Mouse (Mus musculus): ENCODE measurements around the gene Dusp5. TPM values are rescaled to one million over a fixed set of nuclear protein-coding genes. Genes with fewer than 3 reads are reported as not detected.

The Dusp5 gene
- polyA plus RNA-seq, 1 experiment from 2014 or later, result 5.9 TPM

- H3K9ac ChIP-seq, result no peak overlapping the region
- H3K36me3 ChIP-seq, result peaks cover 15% of the 10 kb centered on the region
- H3K4me3 ChIP-seq, result no peak overlapping the region
- H3K27me3 ChIP-seq (replicated peaks), result peaks cover 23% of the 10 kb centered on the region
- H3K27ac ChIP-seq, result no peak overlapping the region
- no peak overlapping the region for H3K4me2 ChIP-seq
- no peak for ATAC-seq
- 72% methylated on average over 7 of the region's 7 CpGs for WGBS (ENCODE audit: insufficient replicate concordance)
- no peaks in the 10 kb centered on the region for H3K9me3 ChIP-seq (replicated peaks)
- H3K4me1 ChIP-seq, result peaks cover 24% of the 10 kb centered on the region; the same call in 1 of the 2 replicates
Measured at GRCm38 (mm10) chr19:53534757-53535410, 6.0 kb downstream of the Dusp5 start.

- H3K4me1 ChIP-seq, result peaks cover 19% of the 10 kb centered on the region; the same call in 1 of the 2 replicates
- H3K4me3 ChIP-seq, result no peak overlapping the region
- no peaks in the 10 kb centered on the region for H3K9me3 ChIP-seq (replicated peaks)
- no peak for ATAC-seq
- no peak overlapping the region for H3K9ac ChIP-seq
- no peak overlapping the region for H3K27ac ChIP-seq
- 65% methylated on average over 6 of the region's 6 CpGs for WGBS (ENCODE audit: insufficient replicate concordance)
- peaks cover 17% of the 10 kb centered on the region for H3K36me3 ChIP-seq
- no peak overlapping the region for H3K4me2 ChIP-seq
- peaks cover 17% of the 10 kb centered on the region for H3K27me3 ChIP-seq (replicated peaks)
Measured at GRCm38 (mm10) chr19:53535421-53535820, 6.5 kb downstream of the Dusp5 start.

- Histone ChIP-seq H3K9ac (no peak overlapping the region), H3K4me1 (0 out of 2 replicates have a peak, but pooled peaks cover 12% of the 10 kb centered on the region), H3K27me3 (replicated peaks) (peaks cover 9% of the 10 kb centered on the region), H3K4me3 (no peak overlapping the region), H3K27ac (no peak overlapping the region), H3K9me3 (replicated peaks) (no peaks in the 10 kb centered on the region), H3K4me2 (no peak overlapping the region), H3K36me3 (peaks cover 25% of the 10 kb centered on the region)
- ATAC-seq, result no peak
- WGBS (ENCODE audit: insufficient replicate concordance), result 73% methylated on average over 6 of the region's 6 CpGs
Measured at GRCm38 (mm10) chr19:53536251-53536650, 7.3 kb downstream of the Dusp5 start.

GRCm38 (mm10) chr19:53536731-53537666 is 8.1 kb downstream of the Dusp5 start:
- no peak for ATAC-seq
- no peak overlapping the region for H3K9ac ChIP-seq
- peaks cover 1% of the 10 kb centered on the region for H3K27me3 ChIP-seq (replicated peaks)
- H3K9me3 ChIP-seq (replicated peaks), result no peaks in the 10 kb centered on the region
- peaks cover 30% of the 10 kb centered on the region for H3K36me3 ChIP-seq
- 0 out of 2 replicates have a peak, but pooled peaks cover 6% of the 10 kb centered on the region for H3K4me1 ChIP-seq
- no peak overlapping the region for H3K4me2 ChIP-seq
- WGBS (ENCODE audit: insufficient replicate concordance), result 65% methylated on average over 17 of the region's 17 CpGs
- no peak overlapping the region for H3K4me3 ChIP-seq
- H3K27ac ChIP-seq, result no peak overlapping the region

- peaks cover 34% of the 10 kb centered on the region for H3K36me3 ChIP-seq
- H3K27ac ChIP-seq, result no peak overlapping the region
- H3K9me3 ChIP-seq (replicated peaks), result no peaks in the 10 kb centered on the region
- no peak overlapping the region for H3K4me2 ChIP-seq
- H3K4me1 ChIP-seq, result 0 out of 2 replicates have a peak, but pooled peaks cover 5% of the 10 kb centered on the region
- no peak overlapping the region for H3K9ac ChIP-seq
- ATAC-seq, result no peak
- WGBS (ENCODE audit: insufficient replicate concordance), result 80% methylated on average over 11 of the region's 11 CpGs
- H3K4me3 ChIP-seq, result no peak overlapping the region
- H3K27me3 ChIP-seq (replicated peaks), result no peaks in the 10 kb centered on the region; the same call in 1 of the 2 replicates
Measured at GRCm38 (mm10) chr19:53538024-53538423, 9.1 kb downstream of the Dusp5 start.

GRCm38 (mm10) chr19:53538796-53539195 is 9.9 kb downstream of the Dusp5 start:
- Histone ChIP-seq H3K4me3 (no peak overlapping the region), H3K4me2 (no peak overlapping the region), H3K36me3 (peaks cover 37% of the 10 kb centered on the region), H3K27me3 (replicated peaks) (no peaks in the 10 kb centered on the region; the same call in 1 of the 2 replicates), H3K9me3 (replicated peaks) (no peaks in the 10 kb centered on the region), H3K4me1 (0 out of 2 replicates have a peak, but pooled peaks cover 2% of the 10 kb centered on the region), H3K27ac (no peak overlapping the region), H3K9ac (no peak overlapping the region)
- WGBS (ENCODE audit: insufficient replicate concordance), result 50% methylated on average over 5 of the region's 5 CpGs
- no peak for ATAC-seq

GRCm38 (mm10) chr19:53539296-53539695 is 10.4 kb downstream of the Dusp5 start:
- Histone ChIP-seq H3K9me3 (replicated peaks) (no peaks in the 10 kb centered on the region), H3K9ac (no peak overlapping the region), H3K4me2 (no peak overlapping the region), H3K4me3 (no peak overlapping the region), H3K27me3 (replicated peaks) (no peaks in the 10 kb centered on the region), H3K4me1 (no peaks in the 10 kb centered on the region), H3K27ac (no peak overlapping the region), H3K36me3 (peaks cover 37% of the 10 kb centered on the region)
- WGBS (ENCODE audit: insufficient replicate concordance), result 68% methylated on average over 3 of the region's 3 CpGs
- no peak for ATAC-seq

- Histone ChIP-seq H3K4me1 (peaks cover 13% of the 10 kb centered on the region; the same call in 1 of the 2 replicates), H3K36me3 (peaks cover 24% of the 10 kb centered on the region), H3K4me3 (no peak overlapping the region), H3K9me3 (replicated peaks) (no peaks in the 10 kb centered on the region), H3K27ac (no peak overlapping the region), H3K9ac (no peak overlapping the region), H3K4me2 (no peak overlapping the region), H3K27me3 (replicated peaks) (no peaks in the 10 kb centered on the region)
- 46% methylated on average over 5 of the region's 5 CpGs for WGBS (ENCODE audit: insufficient replicate concordance)
- no peak for ATAC-seq
Measured at GRCm38 (mm10) chr19:53543602-53544001, 14.7 kb downstream of the Dusp5 start.

- H3K27ac ChIP-seq, result no peak overlapping the region
- H3K4me2 ChIP-seq, result no peak overlapping the region
- no peaks in the 10 kb centered on the region for H3K27me3 ChIP-seq (replicated peaks)
- no peak overlapping the region for H3K9ac ChIP-seq
- WGBS (ENCODE audit: insufficient replicate concordance), result 45% methylated on average over 4 of the region's 4 CpGs
- ATAC-seq, result no peak
- no peak overlapping the region for H3K4me3 ChIP-seq
- peaks cover 22% of the 10 kb centered on the region for H3K36me3 ChIP-seq
- peaks cover 13% of the 10 kb centered on the region; the same call in 1 of the 2 replicates for H3K4me1 ChIP-seq
- no peaks in the 10 kb centered on the region for H3K9me3 ChIP-seq (replicated peaks)
Measured at GRCm38 (mm10) chr19:53544923-53545561, 16.1 kb downstream of the Dusp5 start.

- no peak overlapping the region for H3K9ac ChIP-seq
- no peak overlapping the region for H3K4me3 ChIP-seq
- WGBS (ENCODE audit: insufficient replicate concordance), result 44% methylated on average over 8 of the region's 8 CpGs
- H3K27ac ChIP-seq, result no peak overlapping the region
- 0 out of 2 replicates have a peak, but pooled peaks cover 6% of the 10 kb centered on the region for H3K36me3 ChIP-seq
- no peak overlapping the region for H3K4me2 ChIP-seq
- H3K4me1 ChIP-seq, result peaks cover 13% of the 10 kb centered on the region; the same call in 1 of the 2 replicates
- no peak for ATAC-seq
- no peaks in the 10 kb centered on the region for H3K9me3 ChIP-seq (replicated peaks)
- no peaks in the 10 kb centered on the region for H3K27me3 ChIP-seq (replicated peaks)
Measured at GRCm38 (mm10) chr19:53547597-53547996, 18.7 kb downstream of the Dusp5 start.

GRCm38 (mm10) chr19:53550972-53551371 is 22.1 kb downstream of the Dusp5 start:
- Histone ChIP-seq H3K9ac (no peak overlapping the region), H3K36me3 (no peaks in the 10 kb centered on the region), H3K9me3 (replicated peaks) (no peaks in the 10 kb centered on the region), H3K27ac (no peak overlapping the region), H3K4me3 (no peak overlapping the region), H3K27me3 (replicated peaks) (no peaks in the 10 kb centered on the region), H3K4me1 (peaks cover 27% of the 10 kb centered on the region), H3K4me2 (no peak overlapping the region)
- 75% methylated on average over 12 of the region's 12 CpGs for WGBS (ENCODE audit: insufficient replicate concordance)
- no peak for ATAC-seq

Measured in liver, embryonic 12.5 days (tissue).